Mouse (Mus musculus) heart, postnatal 0 days (tissue): ENCODE results near the gene Usp2. TPM values are rescaled to one million over a fixed set of nuclear protein-coding genes. Genes with fewer than 3 reads are reported as not detected.

Experiments
- ATAC-seq: fragments of 200-750 bp; cut with Nextera tagmentation; 2 replicates; pipeline ENCODE4 v1.8.0; 2017; ENCODE audit warnings: low read depth, moderate number of reproducible peaks, moderate library complexity; ENCODE audit not compliant: insufficient read depth
- DNase-seq: peaks from one replicate; pipeline ENCODE4 v3.0.0-alpha.2; 2016; ENCODE audit warnings: low spot score
- H3K27ac ChIP-seq: fragments of 300-500 bp; sonication (generic); 2 replicates; pipeline ENCODE4 v1.5.1; 2014; ENCODE audit warnings: low read depth, mild to moderate bottlenecking
- H3K27me3 ChIP-seq: fragments of 300-500 bp; sonication (generic); 2 replicates; pipeline ENCODE4 v1.6.1; 2014; ENCODE audit warnings: low read length, mixed read lengths; ENCODE audit not compliant: control insufficient read depth, insufficient read depth
- H3K36me3 ChIP-seq: fragments of 300-500 bp; sonication (generic); replicated peaks from 2 replicates; pipeline ENCODE4 v1.6.1; 2014; ENCODE audit warnings: low read length, mixed read lengths; ENCODE audit not compliant: control insufficient read depth, insufficient read depth
- H3K4me1 ChIP-seq: fragments of 300-500 bp; sonication (generic); 2 replicates; pipeline ENCODE4 v1.6.1; 2014; ENCODE audit warnings: antibody characterized with exemption; ENCODE audit not compliant: control insufficient read depth, insufficient read depth
- H3K4me2 ChIP-seq: fragments of 300-500 bp; sonication (generic); 2 replicates; pipeline ENCODE4 v1.6.1; 2014; ENCODE audit warnings: low read depth, mild to moderate bottlenecking, low read length, moderate library complexity
- H3K4me3 ChIP-seq: fragments of 300-500 bp; sonication (generic); 2 replicates; pipeline ENCODE4 v1.5.1; 2014; ENCODE audit warnings: low read depth, low read length
- H3K9ac ChIP-seq: fragments of 300-500 bp; sonication (generic); replicated peaks from 2 replicates; pipeline ENCODE4 v1.6.1; 2014; ENCODE audit warnings: low read depth, low read length, mixed read lengths
- H3K9me3 ChIP-seq: fragments of 300-500 bp; sonication (generic); replicated peaks from 2 replicates; pipeline ENCODE4 v1.6.1; 2016; ENCODE audit warnings: low read length; ENCODE audit not compliant: control insufficient read depth
- CTCF ChIP-seq: IDR thresholded peaks from 2 replicates; pipeline ENCODE4 v1.5.1; 2016; ENCODE audit warnings: antibody characterized with exemption, control low read depth, low read depth
- EP300 ChIP-seq: IDR thresholded peaks from 2 replicates; pipeline ENCODE4 v1.6.1; 2016; ENCODE audit warnings: antibody characterized with exemption, low read depth
- WGBS: fragments of 180-500 bp; shearing (Covaris S2); extraction: QIAGEN DNeasy Blood & Tissue Kit; methylation state at CpG from one replicate; pipeline ENCODE4 v1.1.7; 2014; 5-methylcytosine and 5-hydroxymethylcytosine counted together
- polyA plus RNA-seq: library from polyadenylated mRNA; unstranded; fragments of >200 nt; fragmentation: Nextera tagmentation; extraction: Ambion mirVana; gene quantifications from 2 replicates; pipeline ENCODE4 v1.2.1, GENCODE M21; 2015
- total RNA-seq: library from RNA; depleted of rRNA; stranded (reverse); fragments of >200 nt; gene quantifications from 2 replicates; pipeline ENCODE4 v1.2.3, GENCODE M21; 2014; ENCODE audit warnings: low replicate concordance

Usp2 gene
- total and polyA plus RNA-seq, 2 experiments from 2014 or later = 48.6 to 121 TPM

DNA sequence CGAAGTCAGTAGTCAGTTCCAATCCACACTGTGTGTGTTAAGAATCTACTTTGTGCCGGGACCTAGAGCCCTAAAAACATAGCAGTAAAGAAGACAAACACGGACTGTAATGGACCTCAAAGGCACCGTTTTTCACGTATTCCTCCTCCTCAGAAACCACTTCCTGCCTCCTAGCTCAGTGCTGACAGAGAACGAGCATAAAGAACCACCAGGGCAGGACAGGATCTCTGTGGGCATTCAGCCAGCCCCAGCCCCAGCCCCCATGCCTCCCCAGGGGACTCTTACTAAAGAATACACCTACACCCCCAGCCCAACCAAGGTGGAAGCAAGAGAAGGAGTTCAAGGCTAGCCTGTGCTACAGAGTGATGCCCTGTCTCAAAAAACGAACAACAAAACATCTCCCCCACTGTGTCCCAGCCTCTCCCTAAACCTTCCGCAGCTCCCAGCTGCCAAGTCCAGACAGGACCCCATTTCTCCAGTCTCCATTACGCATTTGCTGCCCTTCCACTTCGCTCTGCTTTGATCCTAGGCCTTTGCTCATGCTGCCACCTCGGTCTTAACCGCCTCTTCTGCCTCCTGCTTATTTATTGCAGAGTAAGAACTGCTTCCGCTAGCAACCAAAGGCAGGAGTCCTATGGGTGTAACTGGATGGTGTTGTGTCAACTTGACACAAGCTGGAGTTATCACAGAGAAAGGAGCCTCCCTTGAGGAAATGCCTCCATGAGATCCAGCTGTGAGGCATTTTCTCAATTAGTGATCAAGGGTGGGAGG lies 32.7 kb upstream of the Usp2 start:
- TF ChIP-seq EP300 = no peak
- no peak for TF ChIP-seq CTCF
- H3K9me3 ChIP-seq = no peaks in the 10 kb centered on the region
- H3K4me2 ChIP-seq = no peak overlapping the region
- ATAC-seq (no peak), DNase-seq (no peak)
- H3K36me3 ChIP-seq = no peaks in the 10 kb centered on the region
- H3K9ac ChIP-seq = no peak overlapping the region
- H3K27ac ChIP-seq = no peak overlapping the region
- whole genome bisulfite sequencing = 55% methylated on average over 13 of the region's 13 CpGs
- no peaks in the 10 kb centered on the region for H3K4me1 ChIP-seq
- H3K27me3 ChIP-seq = no peaks in the 10 kb centered on the region
- H3K4me3 ChIP-seq = no peak overlapping the region

DNA sequence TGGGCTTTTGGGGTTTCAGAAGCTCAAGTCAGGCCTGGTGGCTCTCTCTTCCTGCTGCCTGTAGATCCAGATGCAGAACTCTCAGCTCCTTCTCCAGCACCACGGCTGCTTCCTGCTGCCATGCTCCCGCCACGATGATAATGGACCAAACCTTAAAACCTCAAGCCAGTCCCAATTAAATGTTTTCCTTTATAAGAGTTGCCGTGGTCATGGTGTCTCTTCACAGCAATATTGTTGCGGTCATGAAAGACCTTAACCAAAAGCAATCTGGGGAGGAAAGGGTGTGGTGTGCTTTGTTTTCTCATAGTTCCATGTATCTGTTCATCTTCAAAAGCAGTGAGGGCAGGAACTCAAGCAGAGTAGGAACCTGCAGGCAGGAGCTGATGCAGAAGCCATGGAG lies 29.7 kb upstream of the Usp2 start:
- Histone ChIP-seq H3K4me1 (no peaks in the 10 kb centered on the region), H3K27me3 (peaks cover 5% of the 10 kb centered on the region; the same call in 1 of the 2 replicates), H3K27ac (no peak overlapping the region), H3K36me3 (no peaks in the 10 kb centered on the region), H3K9me3 (no peaks in the 10 kb centered on the region), H3K4me3 (no peak overlapping the region), H3K9ac (no peak overlapping the region), H3K4me2 (no peak overlapping the region)
- no peak for DNase-seq
- TF ChIP-seq EP300 = no peak
- TF ChIP-seq CTCF = no peak
- WGBS = 80% methylated on average over 5 of the region's 5 CpGs
- no peak for ATAC-seq

DNA sequence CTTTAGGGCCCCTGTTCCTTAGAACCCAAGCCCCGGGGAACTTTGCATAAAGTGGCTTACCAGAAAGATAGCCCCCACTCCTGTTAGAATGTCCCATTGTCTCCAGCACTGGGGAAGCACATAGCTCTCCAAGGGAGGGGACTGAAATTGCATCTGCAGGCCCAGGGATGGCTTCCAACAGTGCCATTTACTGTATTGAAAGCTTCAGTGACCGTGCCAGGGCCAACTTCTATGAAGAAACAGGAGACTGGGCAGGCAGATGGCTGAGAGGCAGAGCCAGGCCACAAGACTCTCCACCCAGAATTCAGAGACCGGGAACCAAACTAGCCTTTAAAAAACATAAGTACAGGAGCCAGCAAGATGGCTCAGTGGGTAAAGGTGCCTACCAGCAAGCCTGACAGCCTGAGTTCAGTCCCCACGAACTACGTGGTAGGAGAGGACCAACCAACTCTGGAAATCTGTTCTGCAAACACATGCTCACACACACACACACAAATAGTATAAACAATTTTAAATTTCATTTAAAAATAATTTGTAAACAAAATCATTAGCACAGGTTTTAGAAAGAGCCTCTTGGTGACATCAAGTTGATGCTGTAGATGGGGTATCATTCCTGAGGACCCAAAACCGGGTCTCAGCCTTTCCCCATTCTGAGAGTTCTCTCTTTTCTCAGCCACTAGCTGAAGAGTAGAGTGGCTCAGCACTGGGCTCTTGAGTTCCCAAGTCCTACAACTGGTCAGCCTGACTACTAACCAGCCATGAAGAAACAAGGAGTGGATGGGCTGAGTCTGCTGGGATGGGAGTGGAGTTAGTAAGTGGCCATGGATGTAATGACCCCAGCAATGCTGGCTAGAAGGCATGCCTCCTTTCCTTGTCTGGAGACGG lies 25.1 kb upstream of the Usp2 start:
- H3K27me3 ChIP-seq = peaks cover 41% of the 10 kb centered on the region
- TF ChIP-seq EP300 (no peak), CTCF (no peak)
- no peak overlapping the region for H3K4me3 ChIP-seq
- no peaks in the 10 kb centered on the region for H3K9me3 ChIP-seq
- ATAC-seq = no peak
- no peaks in the 10 kb centered on the region for H3K4me1 ChIP-seq
- DNase-seq = no peak
- H3K9ac ChIP-seq = no peak overlapping the region
- 78% methylated on average over 7 of the region's 7 CpGs for WGBS
- no peak overlapping the region for H3K4me2 ChIP-seq
- no peaks in the 10 kb centered on the region for H3K36me3 ChIP-seq
- no peak overlapping the region for H3K27ac ChIP-seq

DNA sequence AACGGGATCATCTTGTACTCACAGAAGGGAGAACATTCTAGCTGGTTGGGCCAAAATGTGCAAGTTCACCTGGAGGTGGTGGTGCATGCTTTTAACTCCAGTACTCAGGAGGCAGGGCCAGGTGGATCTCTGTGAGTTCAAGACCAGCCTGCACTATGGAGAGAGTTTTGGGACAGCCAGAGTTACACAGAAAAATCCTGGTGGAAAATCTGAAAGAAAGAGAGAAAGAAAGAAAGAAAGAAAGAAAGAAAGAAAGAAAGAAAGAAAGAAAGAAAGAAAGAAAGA lies 24.5 kb upstream of the Usp2 start:
- WGBS = 67% methylated on average over 1 of the region's 1 CpGs
- DNase-seq (no peak), ATAC-seq (no peak)
- Histone ChIP-seq H3K4me3 (no peak overlapping the region), H3K9ac (no peak overlapping the region), H3K36me3 (no peaks in the 10 kb centered on the region), H3K4me2 (no peak overlapping the region), H3K27me3 (peaks cover 41% of the 10 kb centered on the region), H3K9me3 (no peaks in the 10 kb centered on the region), H3K27ac (no peak overlapping the region), H3K4me1 (no peaks in the 10 kb centered on the region)
- TF ChIP-seq CTCF (no peak), EP300 (no peak)

DNA sequence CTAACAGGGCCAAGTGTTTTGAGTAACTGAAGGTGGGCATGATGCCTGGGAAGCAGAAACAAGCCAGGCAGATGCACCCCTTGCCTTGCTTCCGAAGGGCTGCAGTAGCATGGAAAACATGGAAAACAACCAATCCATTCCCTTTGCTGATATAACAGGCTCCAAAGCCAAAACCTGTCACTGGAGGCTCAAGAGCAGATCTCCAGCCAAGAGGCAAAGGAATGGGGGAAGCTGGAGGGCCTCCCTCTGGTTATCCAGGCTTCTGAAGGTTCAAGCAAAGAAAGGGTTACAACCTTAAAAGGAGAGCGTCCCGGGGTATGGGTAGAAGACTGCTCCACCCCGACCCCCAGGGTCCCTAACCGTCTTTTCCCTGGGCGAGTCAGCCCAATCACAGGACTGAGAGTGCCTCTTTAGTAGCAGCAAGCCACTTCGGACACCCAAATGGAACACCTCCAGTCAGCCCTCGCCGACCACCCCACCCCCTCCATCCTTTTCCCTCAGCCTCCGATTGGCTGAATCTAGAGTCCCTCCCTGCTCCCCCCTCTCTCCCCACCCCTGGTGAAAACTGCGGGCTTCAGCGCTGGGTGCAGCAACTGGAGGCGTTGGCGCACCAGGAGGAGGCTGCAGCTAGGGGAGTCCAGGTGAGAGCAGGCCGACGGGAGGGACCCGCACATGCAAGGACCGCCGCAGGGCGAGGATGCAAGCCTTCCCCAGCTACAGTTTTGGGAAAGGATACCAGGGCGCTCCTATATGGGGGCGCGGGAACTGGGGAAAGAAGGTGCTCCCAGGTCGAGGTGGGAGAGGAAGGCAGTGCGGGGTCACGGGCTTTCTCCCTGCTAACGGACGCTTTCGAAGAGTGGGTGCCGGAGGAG lies 23.7 kb upstream of the Usp2 start, which contains the start of gene Thy1:
Thy1 (plus strand) TSS at position 549 of the 872 bp plus-strand sequence.
- no peak within 1 kb of the TSS for H3K27ac ChIP-seq
- no peaks in the 10 kb centered on the region for H3K9me3 ChIP-seq
- DNase-seq = no peak
- H3K4me2 ChIP-seq = peak within 1 kb of the TSS; percentile 48
- H3K27me3 ChIP-seq = peaks cover 41% of the 10 kb centered on the region
- 1% methylated on average over 30 of the region's 30 CpGs for WGBS
- no peak for TF ChIP-seq CTCF
- no peak for TF ChIP-seq EP300
- no peaks in the 10 kb centered on the region for H3K36me3 ChIP-seq
- H3K4me1 ChIP-seq = no peaks in the 10 kb centered on the region
- no peak within 1 kb of the TSS for H3K9ac ChIP-seq
- ATAC-seq = peak; percentile 22
- peak within 1 kb of the TSS; percentile 42 for H3K4me3 ChIP-seq
